Mouse (Mus musculus) kidney, postnatal 0 days (tissue): ENCODE data around the gene Gm47996. TPM values are rescaled to one million over a fixed set of nuclear protein-coding genes. Genes with fewer than 3 reads are reported as not detected.

Experiments used
- ATAC-seq: fragments of 200-750 bp; cut with Nextera tagmentation; replicated peaks from 2 replicates; pipeline ENCODE4 v1.8.0; 2017; ENCODE audit warnings: low read depth, moderate number of reproducible peaks, moderate TSS enrichment, moderate library complexity; ENCODE audit not compliant: low FRiP score
- DNase-seq: peaks from one replicate; pipeline ENCODE4 v3.0.0-alpha.2; 2016; ENCODE audit warnings: low spot score
- H3K27ac ChIP-seq: fragments of 300-500 bp; sonication (generic); 2 replicates; pipeline ENCODE4 v1.5.1; 2014; ENCODE audit warnings: mild to moderate bottlenecking
- H3K27me3 ChIP-seq: fragments of 300-500 bp; sonication (generic); 2 replicates; pipeline ENCODE4 v1.6.1; 2014; ENCODE audit warnings: low read length, mixed read lengths; ENCODE audit not compliant: insufficient read depth
- H3K36me3 ChIP-seq: fragments of 300-500 bp; sonication (generic); 2 replicates; pipeline ENCODE4 v1.6.1; 2014; ENCODE audit warnings: low read length, mixed read lengths; ENCODE audit not compliant: insufficient read depth
- H3K4me1 ChIP-seq: fragments of 300-500 bp; sonication (generic); replicated peaks from 2 replicates; pipeline ENCODE4 v1.6.1; 2014; ENCODE audit warnings: antibody characterized with exemption, low read length, mixed read lengths; ENCODE audit not compliant: insufficient read depth
- H3K4me2 ChIP-seq: fragments of 300-500 bp; sonication (generic); 2 replicates; pipeline ENCODE4 v1.6.1; 2014; ENCODE audit warnings: mild to moderate bottlenecking, low read length, moderate library complexity, mixed read lengths
- H3K4me3 ChIP-seq: fragments of 300-500 bp; sonication (generic); replicated peaks from 2 replicates; pipeline ENCODE4 v1.5.1; 2014; ENCODE audit warnings: low read depth, low read length
- H3K9ac ChIP-seq: fragments of 300-500 bp; sonication (generic); 2 replicates; pipeline ENCODE4 v1.6.1; 2014; ENCODE audit warnings: low read depth, low read length
- H3K9me3 ChIP-seq: fragments of 300-500 bp; sonication (generic); replicated peaks from 2 replicates; pipeline ENCODE4 v1.6.1; 2016; ENCODE audit warnings: low read length, inconsistent platforms, mixed read lengths
- CTCF ChIP-seq: IDR thresholded peaks from 2 replicates; pipeline ENCODE4 v1.5.1; 2016; ENCODE audit warnings: antibody characterized with exemption, low read depth, mild to moderate bottlenecking, moderate library complexity
- WGBS: fragments of 180-500 bp; shearing (Covaris S2); extraction: QIAGEN DNeasy Blood & Tissue Kit; methylation state at CpG from one replicate; pipeline ENCODE4 v1.1.7; 2014; 5-methylcytosine and 5-hydroxymethylcytosine counted together
- polyA plus RNA-seq: library from polyadenylated mRNA; unstranded; fragments of >200 nt; fragmentation: Nextera tagmentation; extraction: Ambion mirVana; gene quantifications from 2 replicates; pipeline ENCODE4 v1.2.1, GENCODE M21; 2015

Gene Gm47996
- polyA plus RNA-seq, 1 experiment from 2014 or later, result 0.41 TPM

DNA sequence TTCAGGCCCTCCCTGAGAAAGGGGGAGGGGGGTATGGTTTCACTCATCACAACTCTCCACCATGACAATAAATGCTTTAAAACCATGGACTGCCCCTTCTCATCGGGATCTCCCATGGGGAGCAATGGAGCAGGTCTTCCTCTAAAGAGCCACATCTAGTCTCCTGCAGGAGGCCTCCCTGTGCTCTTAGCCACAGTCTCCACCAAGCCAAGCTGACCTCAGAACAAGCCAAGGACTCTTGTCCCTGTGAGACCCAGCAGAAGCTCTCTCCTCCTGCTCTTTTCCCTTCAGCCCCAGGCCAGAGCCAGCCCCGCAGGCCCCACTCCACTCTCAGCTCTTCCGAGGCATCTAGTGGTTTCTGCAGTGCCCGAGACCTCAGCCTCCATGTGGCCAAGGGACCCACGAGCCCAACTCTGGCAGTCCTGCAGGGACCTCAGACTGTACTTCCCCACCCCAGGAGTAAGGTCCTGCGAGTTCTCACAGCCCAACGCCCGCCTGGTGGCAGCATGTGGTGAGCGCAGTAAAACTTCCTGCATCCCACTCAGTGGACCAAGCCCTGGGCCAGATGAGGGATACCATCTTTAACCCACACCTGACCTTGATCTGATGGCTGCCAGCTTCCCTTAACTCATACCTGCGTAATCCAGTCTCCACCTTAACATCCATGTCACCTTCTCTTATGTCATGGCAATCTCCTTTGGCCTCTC is 12.8 kb downstream of the Gm47996 start:
- no peak for TF ChIP-seq CTCF
- no peak overlapping the region for H3K9ac ChIP-seq
- H3K9me3 ChIP-seq, result no peaks in the 10 kb centered on the region
- no peaks in the 10 kb centered on the region for H3K4me1 ChIP-seq
- no peak for DNase-seq
- no peak for ATAC-seq
- H3K4me3 ChIP-seq, result no peak overlapping the region
- WGBS, result 89% methylated on average over 10 of the region's 10 CpGs
- no peak overlapping the region for H3K4me2 ChIP-seq
- H3K27ac ChIP-seq, result no peak overlapping the region
- no peaks in the 10 kb centered on the region for H3K36me3 ChIP-seq
- no peaks in the 10 kb centered on the region for H3K27me3 ChIP-seq

DNA sequence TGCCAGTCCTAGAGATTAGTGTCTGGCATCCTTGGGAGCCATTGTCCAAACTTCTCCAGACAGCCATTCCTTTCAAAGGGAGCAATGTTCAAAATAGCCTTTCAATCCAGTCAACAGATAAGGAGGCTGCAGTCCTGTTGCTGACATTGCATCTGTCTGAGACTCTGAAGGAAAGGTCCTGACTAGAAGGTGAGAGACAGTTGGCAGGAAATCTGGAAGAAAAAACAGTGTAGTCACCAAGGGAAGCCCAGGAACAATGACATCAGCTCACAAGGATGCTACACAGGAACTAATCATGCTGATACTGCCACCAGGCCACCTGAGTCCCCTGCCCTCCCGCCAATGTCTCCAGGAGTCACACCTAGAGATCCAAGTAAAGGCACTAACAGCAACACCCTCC is 13.4 kb downstream of the Gm47996 start:
- DNase-seq (no peak), ATAC-seq (no peak)
- Histone ChIP-seq H3K4me1 (no peaks in the 10 kb centered on the region), H3K4me2 (no peak overlapping the region), H3K36me3 (no peaks in the 10 kb centered on the region), H3K27me3 (no peaks in the 10 kb centered on the region), H3K27ac (no peak overlapping the region), H3K9me3 (no peaks in the 10 kb centered on the region), H3K9ac (no peak overlapping the region), H3K4me3 (no peak overlapping the region)
- 72% methylated on average over 1 of the region's 1 CpGs for WGBS
- TF ChIP-seq CTCF, result no peak

DNA sequence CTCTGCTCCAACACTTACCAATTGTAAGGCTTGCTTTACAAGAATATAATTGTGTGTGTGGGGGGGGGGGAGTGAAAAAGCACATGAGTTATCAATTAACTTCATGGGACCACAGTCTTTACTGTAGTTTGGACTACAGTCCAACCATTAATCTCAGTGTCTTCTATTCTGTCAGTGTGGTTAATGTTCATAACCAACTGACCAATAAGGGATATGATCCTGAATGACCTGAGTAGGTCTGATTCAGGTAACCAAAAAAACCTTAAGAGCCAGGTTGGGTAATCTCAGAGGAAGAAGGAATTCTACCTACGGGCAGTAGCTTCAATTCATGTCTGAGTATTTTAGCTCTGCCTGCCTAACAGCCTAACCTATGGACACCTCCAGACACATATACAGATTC is 14.6 kb downstream of the Gm47996 start:
- Histone ChIP-seq H3K4me2 (no peak overlapping the region), H3K9ac (no peak overlapping the region), H3K27ac (no peak overlapping the region), H3K4me1 (no peaks in the 10 kb centered on the region), H3K36me3 (no peaks in the 10 kb centered on the region), H3K27me3 (no peaks in the 10 kb centered on the region), H3K9me3 (no peaks in the 10 kb centered on the region), H3K4me3 (no peak overlapping the region)
- 78% methylated on average over 1 of the region's 1 CpGs for WGBS
- DNase-seq (no peak), ATAC-seq (peak; percentile 90)
- TF ChIP-seq CTCF, result no peak

DNA sequence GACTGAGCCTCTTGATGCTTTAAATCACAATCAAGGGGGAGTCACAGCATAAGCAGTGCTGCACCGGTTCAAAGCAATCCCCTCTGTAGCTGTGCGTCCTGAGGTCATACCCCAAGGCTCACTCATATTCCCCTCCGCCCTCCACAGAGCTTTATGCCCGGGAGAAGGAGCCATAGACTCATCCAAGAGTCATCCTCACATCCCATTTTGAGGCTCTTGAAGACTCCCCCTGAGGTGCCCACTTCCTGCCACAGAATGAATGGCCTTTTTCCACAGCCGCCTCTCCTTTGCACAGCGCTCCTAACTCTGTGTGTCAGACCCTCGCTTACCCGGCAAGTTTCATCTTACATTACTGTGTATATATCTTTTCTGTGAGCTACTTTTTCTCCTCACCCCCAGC is 17.6 kb downstream of the Gm47996 start:
- Histone ChIP-seq H3K4me3 (no peak overlapping the region), H3K9ac (no peak overlapping the region), H3K4me1 (no peaks in the 10 kb centered on the region), H3K36me3 (no peaks in the 10 kb centered on the region), H3K27me3 (no peaks in the 10 kb centered on the region), H3K27ac (no peak overlapping the region), H3K9me3 (no peaks in the 10 kb centered on the region), H3K4me2 (no peak overlapping the region)
- no peak for ATAC-seq
- 55% methylated on average over 8 of the region's 8 CpGs for WGBS
- TF ChIP-seq CTCF, result no peak
- no peak for DNase-seq

DNA sequence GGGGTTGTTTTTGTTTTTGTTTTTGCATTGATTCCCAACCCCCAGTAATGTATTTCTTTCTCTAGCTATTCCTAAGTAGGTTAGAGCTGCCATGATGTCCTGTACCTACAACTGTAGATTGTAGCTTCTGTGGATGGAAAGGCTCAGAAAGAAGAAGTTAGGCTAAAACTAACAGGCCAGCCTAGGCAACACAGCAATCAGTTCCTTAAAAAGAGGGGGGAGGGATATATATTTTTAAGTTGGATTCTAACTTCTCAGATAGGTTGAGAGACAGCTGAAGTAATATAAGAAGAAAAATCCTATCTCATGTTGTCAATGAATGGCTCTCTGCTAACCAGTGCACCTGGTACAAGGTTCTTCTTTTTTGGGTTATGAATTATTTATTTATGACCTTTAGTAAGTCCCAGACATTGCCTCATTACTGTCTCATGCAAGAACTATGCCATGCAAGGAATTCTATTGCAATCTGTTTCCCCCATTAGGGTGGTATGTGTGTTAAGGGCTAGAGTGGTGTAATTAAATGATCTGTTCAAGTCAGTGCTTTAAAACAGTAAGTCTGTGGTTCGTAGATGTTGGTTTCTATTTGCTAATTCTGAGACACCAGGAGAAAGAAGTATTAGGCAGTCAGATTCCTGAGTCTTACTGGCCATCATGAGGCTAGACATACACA is 18.5 kb downstream of the Gm47996 start:
- Histone ChIP-seq H3K4me2 (no peak overlapping the region), H3K27ac (no peak overlapping the region), H3K4me3 (no peak overlapping the region), H3K9me3 (no peaks in the 10 kb centered on the region), H3K9ac (no peak overlapping the region), H3K36me3 (no peaks in the 10 kb centered on the region), H3K27me3 (no peaks in the 10 kb centered on the region), H3K4me1 (no peaks in the 10 kb centered on the region)
- DNase-seq, result no peak
- WGBS, result 71% methylated on average over 1 of the region's 1 CpGs
- no peak for TF ChIP-seq CTCF
- ATAC-seq, result no peak

DNA sequence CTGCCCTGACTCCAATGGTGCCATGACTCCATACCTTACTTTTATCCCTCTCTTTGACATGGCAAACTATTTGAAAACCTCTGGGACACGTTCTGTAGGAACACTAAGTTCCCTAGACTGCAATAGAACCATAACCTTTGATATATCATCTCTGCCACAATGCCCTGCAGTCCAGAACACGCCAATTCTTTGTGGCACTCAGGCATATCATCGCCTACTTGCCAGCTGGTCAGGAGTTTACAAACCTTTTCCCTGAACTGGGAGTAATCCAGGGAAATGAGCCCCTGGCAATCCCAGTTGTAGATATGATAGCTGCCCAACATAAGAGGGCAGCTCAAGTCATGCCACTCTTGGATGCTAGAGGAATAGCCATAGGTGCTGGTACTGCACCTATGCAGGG is 22.4 kb downstream of the Gm47996 start:
- Histone ChIP-seq H3K4me3 (no peak overlapping the region), H3K27me3 (no peaks in the 10 kb centered on the region), H3K9me3 (no peaks in the 10 kb centered on the region), H3K9ac (no peak overlapping the region), H3K4me1 (no peaks in the 10 kb centered on the region), H3K27ac (no peak overlapping the region), H3K36me3 (no peaks in the 10 kb centered on the region), H3K4me2 (no peak overlapping the region)
- ATAC-seq (no peak), DNase-seq (no peak)
- TF ChIP-seq CTCF, result no peak
- WGBS, result 71% methylated on average over 3 of the region's 3 CpGs
